Mouse (Mus musculus) layer of hippocampus, postnatal 36 days (tissue): Measurements from ENCODE around the gene Ldlrap1. TPM values are rescaled to one million over a fixed set of nuclear protein-coding genes. Genes with fewer than 3 reads are reported as not detected.

ENCODE experiments used
- DNase-seq, 2 experiments: peaks; one replicate each; pipeline ENCODE4 v3.0.0; 2022
- total RNA-seq, 2 experiments: library from RNA; stranded (reverse); gene quantifications; 2 replicates each; pipeline ENCODE4 v1.2.3; 2021

The Ldlrap1 gene
- total RNA-seq, 2 experiments from 2014 or later: 1.8 to 2.7 TPM

GRCm38 (mm10) chr4:134713937-134714336 is 53.9 kb downstream of the Ldlrap1 start:
- peak; percentile 75 to 78 for DNase-seq

- no peak for DNase-seq
These were observed 62.5 kb downstream of the Ldlrap1 start for GRCm38 (mm10) chr4:134705311-134705710.

DNA sequence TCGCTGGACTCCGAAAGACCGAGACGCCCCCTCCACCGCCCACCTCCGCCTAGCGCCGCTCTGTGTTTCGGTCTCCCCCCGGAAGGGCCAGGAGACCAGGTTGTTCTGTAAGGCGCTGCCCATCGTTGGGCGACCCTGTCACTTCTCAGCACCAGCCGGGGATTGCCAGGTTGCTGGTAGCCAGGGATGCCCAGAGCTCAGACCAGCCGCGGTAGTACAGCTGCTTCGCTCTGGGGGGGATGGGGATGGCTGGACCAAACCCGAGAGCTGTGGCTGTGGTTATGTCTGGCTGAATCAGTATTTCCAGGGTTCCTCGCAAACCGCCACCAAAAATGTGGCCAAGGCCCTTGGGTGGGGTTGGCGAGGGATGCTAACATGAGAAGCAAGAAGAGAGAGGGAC is 63.2 kb downstream of the Ldlrap1 start:
- no peak for DNase-seq

DNA sequence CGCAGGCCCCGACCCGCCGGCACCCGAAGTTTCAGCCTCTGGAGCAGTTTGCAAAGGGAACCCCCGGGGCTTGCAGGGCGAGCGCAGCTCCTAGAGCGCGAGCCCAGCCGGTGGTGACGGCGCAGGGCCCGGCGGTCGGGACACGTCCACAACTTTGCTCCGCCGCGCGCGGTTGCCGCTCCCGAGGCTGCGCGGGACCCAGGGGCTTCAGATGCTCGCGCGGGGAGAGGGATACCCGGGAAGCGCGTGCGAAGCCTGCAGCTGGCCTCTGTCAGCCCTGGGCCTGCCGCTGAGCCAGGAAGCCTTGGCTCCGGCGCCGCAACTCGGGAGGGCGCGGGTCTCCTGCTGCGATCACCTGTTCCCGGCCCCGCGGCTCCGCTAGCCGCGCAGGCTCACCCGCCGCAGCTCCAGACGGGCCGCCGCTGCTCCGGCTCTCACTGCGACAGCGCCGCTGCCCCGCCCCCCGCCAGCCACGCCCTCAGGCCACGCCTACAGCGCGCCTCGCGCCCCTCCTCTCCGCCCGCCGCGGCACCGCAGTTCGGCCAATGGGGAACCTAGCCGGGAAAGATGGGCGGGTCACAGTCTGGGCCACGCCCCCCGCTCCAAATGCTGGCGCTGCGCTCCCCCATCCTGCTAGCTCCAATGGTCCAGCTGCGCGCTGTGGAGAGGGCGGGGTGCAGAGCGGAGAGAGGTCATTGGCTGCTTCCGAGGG is 63.8 kb downstream of the Ldlrap1 start, which contains the start of gene Man1c1:
Gene Man1c1 (minus strand): TSS at position 456 of the 712 bp plus-strand sequence.
- DNase-seq: peak; percentile 99

GRCm38 (mm10) chr4:134702981-134703834 is 64.6 kb downstream of the Ldlrap1 start:
- DNase-seq: peak in 1 of 2 experiments; percentile 18

DNA sequence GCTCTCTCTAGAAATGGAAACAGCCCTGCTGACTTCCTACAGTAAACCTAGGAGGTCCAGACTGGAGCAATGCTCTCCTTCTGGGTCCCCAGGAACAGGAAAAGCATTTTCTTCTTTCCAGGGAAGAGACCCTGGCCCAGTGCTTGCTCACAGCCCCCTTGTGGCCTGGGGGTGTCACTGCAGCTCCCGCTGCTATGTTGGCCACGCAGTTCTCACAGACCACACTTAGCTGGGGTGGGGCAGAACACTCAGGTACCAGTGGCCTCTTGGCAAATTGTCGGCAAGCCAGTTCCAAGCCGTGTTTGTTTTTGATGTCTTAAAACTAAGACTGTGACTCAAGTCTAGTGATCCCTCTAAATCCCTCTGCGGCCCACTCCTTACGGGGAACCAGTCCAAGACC is 65.9 kb downstream of the Ldlrap1 start:
- DNase-seq: peak; percentile 69 to 77

DNA sequence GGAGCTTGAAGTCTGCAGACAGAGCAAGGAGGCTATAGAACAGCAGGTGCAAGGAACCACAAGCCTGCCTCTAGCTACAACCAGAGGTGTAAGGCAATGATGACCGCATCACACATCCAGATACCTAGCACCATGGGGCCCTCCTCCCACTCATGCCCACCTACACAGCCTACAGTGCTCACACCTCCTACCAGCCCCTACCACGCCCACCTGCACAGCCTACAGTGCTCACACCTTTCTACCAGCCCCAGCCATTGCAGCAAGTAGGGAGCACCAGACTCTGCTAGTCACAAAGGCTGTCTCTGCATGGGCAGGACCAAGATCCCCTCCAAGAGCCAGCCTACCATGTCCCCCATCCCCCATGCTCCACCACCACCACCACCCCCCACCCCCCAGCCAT is 66.9 kb downstream of the Ldlrap1 start:
- DNase-seq: no peak

GRCm38 (mm10) chr4:134693202-134693940 is 74.5 kb downstream of the Ldlrap1 start:
- no peak for DNase-seq

DNA sequence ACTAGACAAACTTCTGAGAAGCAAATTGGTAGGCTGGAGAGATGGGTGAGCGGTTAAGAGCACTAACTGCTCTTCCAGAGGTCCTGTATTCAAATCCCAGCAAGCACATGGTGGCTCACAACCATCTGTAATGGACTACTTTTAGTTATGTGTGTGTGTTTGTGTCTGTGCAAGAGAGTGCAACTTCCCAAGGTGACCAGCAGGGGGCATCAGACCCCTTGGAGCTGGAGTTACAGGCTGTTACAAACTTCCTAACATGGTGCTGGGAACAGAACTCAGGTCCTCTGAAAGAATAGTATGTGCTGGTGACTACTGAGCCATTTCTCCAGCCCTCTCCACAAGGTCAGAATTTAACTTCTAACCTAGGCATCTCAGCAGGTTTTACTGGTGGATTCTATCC is 75.4 kb downstream of the Ldlrap1 start:
- DNase-seq: no peak

Other genes starting within 250 kb of the Ldlrap1 start
- gene Mtfr1l, start 232.6 kb downstream of the Ldlrap1 start, total RNA-seq: 10 to 100 TPM; 63.2 to 64.7 TPM
- gene Selenon, start 215.9 kb downstream of the Ldlrap1 start, total RNA-seq: 10 to 100 TPM; 16.0 to 18.0 TPM
- 10 to 100 TPM; 21.6 to 23.8 TPM for gene Man1c1, start 63.7 kb downstream of the Ldlrap1 start, total RNA-seq
- gene Maco1, start 85.3 kb upstream of the Ldlrap1 start, total RNA-seq: 10 to 100 TPM; 43.2 to 44.8 TPM
- gene Rhd, start 96.5 kb upstream of the Ldlrap1 start, total RNA-seq: not detected
- 100 to 1,000 TPM; 103 to 115 TPM for gene Tmem50a, start 147.0 kb upstream of the Ldlrap1 start, total RNA-seq
- 100 to 1,000 TPM; 238 to 257 TPM for gene Rsrp1, start 155.6 kb upstream of the Ldlrap1 start, total RNA-seq
- 10 to 100 TPM; 48.1 to 51.9 TPM for gene Syf2, start 162.9 kb upstream of the Ldlrap1 start, total RNA-seq